Mouse (Mus musculus) spleen, adult 2 months (tissue): ENCODE data around the gene Cd22.

Source experiments
- CTCF ChIP-seq: fragments of 200-500 bp; IDR thresholded peaks from 2 replicates; pipeline ENCODE4 v1.5.1; 2011; ENCODE audit warnings: mild to moderate bottlenecking, inconsistent platforms; ENCODE audit not compliant: insufficient read depth, insufficient read length, insufficient replicate concordance; ENCODE audit errors: extremely low read depth
- POLR2A ChIP-seq: fragments of 200-500 bp; IDR thresholded peaks from 2 replicates; pipeline ENCODE4 v1.6.1; 2011; ENCODE audit warnings: low read depth, low read length, inconsistent platforms

- TF ChIP-seq POLR2A (no peak), CTCF (no peak)
Observed at GRCm38 (mm10) chr7:30916713-30917112, 36.6 kb upstream of the Cd22 start.
